Mouse (Mus musculus): ENCODE results near the gene Cps1. TPM values are rescaled to one million over a fixed set of nuclear protein-coding genes. Genes with fewer than 3 reads are reported as not detected.

The Cps1 gene
- polyA plus RNA-seq, 1 experiment = not detected

DNA sequence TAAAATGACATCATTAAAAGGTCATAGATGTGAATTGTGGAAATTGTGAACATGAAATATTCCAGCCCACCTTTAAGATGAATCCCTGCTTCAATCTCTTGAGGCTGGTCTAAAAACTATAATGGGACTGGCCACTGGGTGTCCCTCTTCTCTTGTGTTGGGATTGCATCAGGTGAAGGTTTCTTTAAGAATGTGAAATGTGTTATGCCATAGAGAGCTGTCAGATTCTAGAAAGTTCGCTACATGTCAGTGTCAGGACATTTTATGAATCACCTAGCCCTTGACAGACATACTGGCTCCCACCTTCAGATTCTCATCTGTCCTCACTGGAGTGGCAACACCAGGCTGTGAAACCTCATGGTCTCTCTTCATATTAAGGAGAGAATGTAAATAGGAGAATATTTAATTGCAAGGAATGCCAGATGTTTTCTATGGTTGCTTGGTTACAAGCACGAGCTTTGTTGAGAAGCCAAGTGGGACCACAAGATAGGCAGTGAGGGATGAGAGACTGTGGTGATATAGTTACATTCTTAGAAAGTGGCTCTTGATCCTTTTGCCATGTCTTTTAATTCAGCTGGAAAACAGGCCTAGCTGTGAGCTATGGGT, 95.6 kb downstream of the Cps1 start:
- no peaks in the 10 kb centered on the region for H3K4me1 ChIP-seq
- no peaks in the 10 kb centered on the region for H3K27me3 ChIP-seq (replicated peaks)
- no peak overlapping the region for H3K4me3 ChIP-seq (replicated peaks)
- no peaks in the 10 kb centered on the region for H3K9me3 ChIP-seq
- H3K36me3 ChIP-seq (replicated peaks; ENCODE audit: low read length) = no peaks in the 10 kb centered on the region
- TF ChIP-seq FLI1 (IDR thresholded peaks at IDR 0.05; ENCODE audit: low read length) (no peak), GATA1 (IDR thresholded peaks at IDR 0.05; ENCODE audit: borderline replicate concordance, low read length) (no peak)

DNA sequence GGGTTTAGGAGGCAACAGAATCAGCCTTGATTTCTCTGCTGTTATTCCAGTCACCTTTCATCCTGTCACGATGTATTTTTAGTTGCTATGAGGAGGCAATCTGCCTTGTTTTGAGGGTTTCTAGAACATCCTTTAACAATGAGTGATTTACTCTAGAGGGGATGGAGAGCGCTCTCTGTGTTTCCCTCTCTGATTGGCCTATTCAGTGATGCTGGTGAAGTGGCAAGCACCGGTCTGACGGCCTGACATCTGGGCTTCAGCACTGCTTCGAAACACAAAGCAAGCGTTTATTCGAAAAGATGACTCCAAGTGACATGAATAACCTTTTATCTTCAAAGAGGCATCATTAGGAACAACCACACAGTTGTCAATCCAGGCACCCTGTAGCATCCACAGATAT, 100.8 kb downstream of the Cps1 start:
- Histone ChIP-seq H3K36me3 (replicated peaks; ENCODE audit: low read length) (no peaks in the 10 kb centered on the region), H3K9me3 (0 out of 2 replicates have a peak, but pooled peaks cover 3% of the 10 kb centered on the region), H3K4me3 (replicated peaks) (no peak overlapping the region), H3K4me1 (no peaks in the 10 kb centered on the region), H3K27me3 (replicated peaks) (no peaks in the 10 kb centered on the region)
- no peak for TF ChIP-seq GATA1 (IDR thresholded peaks at IDR 0.05; ENCODE audit: borderline replicate concordance, low read length)
- TF ChIP-seq FLI1 (IDR thresholded peaks at IDR 0.05; ENCODE audit: low read length) = no peak

DNA sequence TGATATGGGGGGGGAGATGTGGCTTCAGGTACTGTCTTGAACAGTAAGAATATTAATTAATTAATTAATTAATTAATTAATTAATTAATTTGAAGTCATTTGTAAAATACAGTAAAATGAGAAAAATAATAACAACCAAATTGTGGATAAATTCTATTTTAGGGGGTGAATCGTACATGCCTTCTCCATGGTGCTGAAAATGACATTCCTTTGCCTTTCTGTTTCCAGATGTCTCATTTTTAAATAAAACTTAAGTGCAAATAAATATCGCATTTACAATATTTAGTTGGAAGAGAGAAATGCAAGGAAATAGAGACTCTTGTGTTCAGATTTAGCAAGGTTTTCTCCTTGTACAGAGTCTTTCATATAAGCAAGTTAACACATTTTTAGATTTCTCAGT, 112.0 kb downstream of the Cps1 start:
- Histone ChIP-seq H3K4me3 (replicated peaks) (no peak overlapping the region), H3K27me3 (replicated peaks) (no peaks in the 10 kb centered on the region), H3K36me3 (replicated peaks; ENCODE audit: low read length) (no peaks in the 10 kb centered on the region), H3K4me1 (no peaks in the 10 kb centered on the region), H3K9me3 (no peaks in the 10 kb centered on the region)
- TF ChIP-seq GATA1 (IDR thresholded peaks at IDR 0.05; ENCODE audit: borderline replicate concordance, low read length) (no peak), FLI1 (IDR thresholded peaks at IDR 0.05; ENCODE audit: low read length) (no peak)

DNA sequence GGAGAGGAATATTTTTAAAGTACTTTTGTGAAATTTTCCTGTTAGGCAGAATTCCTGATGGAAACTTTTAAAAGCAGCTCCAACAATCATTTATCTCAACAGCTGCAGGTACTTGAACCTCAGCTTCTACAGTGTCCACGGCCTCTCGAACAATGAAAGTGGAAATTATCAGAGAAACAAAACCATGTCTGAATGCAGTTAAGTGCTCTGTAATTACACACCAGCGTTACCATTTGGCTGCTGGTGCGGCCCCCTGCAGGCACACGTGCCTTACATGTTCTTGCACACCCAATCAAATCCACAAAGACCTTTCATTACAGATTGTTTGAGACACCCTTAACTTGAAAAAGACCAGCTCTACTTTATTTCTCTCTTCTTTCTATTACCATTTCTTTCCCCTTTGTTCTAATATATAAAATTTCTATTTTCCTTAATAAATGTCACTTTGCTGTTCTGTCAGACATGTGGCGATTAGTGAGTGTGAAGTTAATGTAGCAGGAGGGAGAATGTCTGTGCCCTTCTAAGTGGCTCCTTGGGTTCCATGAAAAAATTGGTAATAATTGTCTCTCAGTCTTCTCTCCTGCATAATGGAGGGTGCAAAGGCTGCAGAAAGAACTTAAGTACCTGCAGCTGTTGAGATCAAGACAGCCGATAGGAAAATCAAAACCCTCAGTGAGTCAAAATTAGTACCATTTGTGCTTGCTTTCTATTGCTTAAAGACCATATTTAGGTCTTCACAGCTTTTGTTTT, 112.8 kb downstream of the Cps1 start:
- TF ChIP-seq GATA1 (IDR thresholded peaks at IDR 0.05; ENCODE audit: borderline replicate concordance, low read length) (no peak), FLI1 (IDR thresholded peaks at IDR 0.05; ENCODE audit: low read length) (no peak)
- H3K27me3 ChIP-seq (replicated peaks) = no peaks in the 10 kb centered on the region
- H3K4me1 ChIP-seq = no peaks in the 10 kb centered on the region
- no peaks in the 10 kb centered on the region for H3K36me3 ChIP-seq (replicated peaks; ENCODE audit: low read length)
- no peaks in the 10 kb centered on the region for H3K9me3 ChIP-seq
- H3K4me3 ChIP-seq (replicated peaks) = no peak overlapping the region

DNA sequence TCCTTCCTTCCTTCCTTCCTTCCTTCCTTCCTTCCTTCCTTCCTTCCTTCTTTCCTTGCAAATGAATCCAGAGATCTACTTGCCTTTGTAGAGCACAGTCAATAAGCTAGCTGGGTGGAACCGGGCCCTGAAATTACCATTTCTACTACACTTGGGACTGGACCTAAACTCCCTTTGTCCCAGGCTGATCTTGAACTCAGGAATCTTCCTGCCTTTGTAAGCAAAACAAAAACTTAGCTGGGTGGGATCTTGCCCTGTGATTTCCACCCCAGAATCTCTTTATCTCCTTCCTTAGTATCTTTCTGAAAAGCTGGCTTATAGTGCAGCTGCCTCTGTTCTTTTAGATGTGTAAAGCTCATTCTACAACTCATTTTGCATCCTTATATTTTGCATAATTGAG, 115.6 kb downstream of the Cps1 start:
- Histone ChIP-seq H3K4me3 (replicated peaks) (no peak overlapping the region), H3K4me1 (no peaks in the 10 kb centered on the region), H3K9me3 (no peaks in the 10 kb centered on the region), H3K36me3 (replicated peaks; ENCODE audit: low read length) (no peaks in the 10 kb centered on the region), H3K27me3 (replicated peaks) (no peaks in the 10 kb centered on the region)
- TF ChIP-seq GATA1 (IDR thresholded peaks at IDR 0.05; ENCODE audit: borderline replicate concordance, low read length) (no peak), FLI1 (IDR thresholded peaks at IDR 0.05; ENCODE audit: low read length) (no peak)

DNA sequence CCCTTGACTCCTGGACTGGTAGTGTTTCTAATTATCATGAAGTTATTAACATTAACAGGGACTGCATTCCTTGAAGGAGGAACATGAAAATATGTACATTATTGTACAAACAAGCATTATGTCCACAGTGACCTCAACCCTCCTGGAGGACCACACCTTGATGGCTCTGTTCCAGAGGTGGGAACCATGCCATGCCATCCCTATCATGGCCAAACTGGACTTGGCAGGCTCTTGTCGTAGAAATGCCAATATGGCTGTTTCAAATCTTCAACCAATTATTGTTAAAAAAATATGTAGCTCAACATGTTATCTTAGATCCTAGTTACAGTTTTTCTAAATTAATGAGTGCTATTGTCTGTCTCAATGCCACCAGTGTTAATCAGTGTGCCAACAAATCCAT, 116.1 kb downstream of the Cps1 start:
- H3K36me3 ChIP-seq (replicated peaks; ENCODE audit: low read length) = no peaks in the 10 kb centered on the region
- H3K9me3 ChIP-seq = no peaks in the 10 kb centered on the region
- no peak for TF ChIP-seq FLI1 (IDR thresholded peaks at IDR 0.05; ENCODE audit: low read length)
- TF ChIP-seq GATA1 (IDR thresholded peaks at IDR 0.05; ENCODE audit: borderline replicate concordance, low read length) = no peak
- no peaks in the 10 kb centered on the region for H3K4me1 ChIP-seq
- no peak overlapping the region for H3K4me3 ChIP-seq (replicated peaks)
- no peaks in the 10 kb centered on the region for H3K27me3 ChIP-seq (replicated peaks)

DNA sequence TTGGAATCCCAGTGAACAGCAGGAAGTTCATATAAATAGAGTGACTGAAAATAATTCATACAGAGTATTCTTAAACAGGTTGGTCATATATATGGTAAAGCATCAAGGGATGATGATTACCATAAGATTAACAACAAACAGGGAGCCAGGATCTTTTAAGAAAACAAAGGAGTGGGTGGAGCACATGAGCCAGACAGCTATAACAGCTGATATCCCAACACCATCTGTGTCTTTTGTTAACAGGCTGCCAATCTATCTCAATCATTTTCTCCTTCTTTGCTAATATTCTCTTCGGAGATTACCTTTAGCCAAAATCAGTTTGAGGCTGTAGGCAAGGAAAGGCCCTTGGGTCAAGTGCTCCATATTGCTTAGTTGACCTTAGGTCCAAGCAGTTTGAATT, 142.4 kb downstream of the Cps1 start:
- Histone ChIP-seq H3K36me3 (replicated peaks; ENCODE audit: low read length) (no peaks in the 10 kb centered on the region), H3K4me1 (no peaks in the 10 kb centered on the region), H3K27me3 (replicated peaks) (no peaks in the 10 kb centered on the region), H3K9me3 (no peaks in the 10 kb centered on the region), H3K4me3 (replicated peaks) (no peak overlapping the region)
- no peak for TF ChIP-seq FLI1 (IDR thresholded peaks at IDR 0.05; ENCODE audit: low read length)
- no peak for TF ChIP-seq GATA1 (IDR thresholded peaks at IDR 0.05; ENCODE audit: borderline replicate concordance, low read length)

DNA sequence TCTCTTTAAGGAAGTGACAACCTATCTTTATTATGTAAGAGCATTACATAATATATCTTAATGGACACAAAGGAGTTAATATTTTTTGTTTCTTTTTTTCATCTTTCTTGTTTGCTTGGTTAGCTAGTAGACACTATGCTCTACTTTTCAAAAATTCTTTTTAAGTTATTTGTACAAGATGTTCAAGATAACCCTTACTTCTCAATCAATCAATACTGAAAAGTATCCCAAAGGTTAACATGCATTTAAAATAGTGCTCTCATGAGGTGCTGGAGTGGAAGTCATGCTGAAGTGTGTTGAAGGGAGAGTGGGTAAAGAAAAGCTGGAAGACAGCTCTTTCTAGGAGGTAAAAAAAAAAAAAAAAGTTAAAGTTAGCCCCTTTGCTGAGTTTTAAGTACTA, 145.1 kb downstream of the Cps1 start:
- Histone ChIP-seq H3K9me3 (no peaks in the 10 kb centered on the region), H3K27me3 (replicated peaks) (no peaks in the 10 kb centered on the region), H3K4me1 (no peaks in the 10 kb centered on the region), H3K36me3 (replicated peaks; ENCODE audit: low read length) (no peaks in the 10 kb centered on the region), H3K4me3 (replicated peaks) (no peak overlapping the region)
- no peak for TF ChIP-seq FLI1 (IDR thresholded peaks at IDR 0.05; ENCODE audit: low read length)
- no peak for TF ChIP-seq GATA1 (IDR thresholded peaks at IDR 0.05; ENCODE audit: borderline replicate concordance, low read length)

DNA sequence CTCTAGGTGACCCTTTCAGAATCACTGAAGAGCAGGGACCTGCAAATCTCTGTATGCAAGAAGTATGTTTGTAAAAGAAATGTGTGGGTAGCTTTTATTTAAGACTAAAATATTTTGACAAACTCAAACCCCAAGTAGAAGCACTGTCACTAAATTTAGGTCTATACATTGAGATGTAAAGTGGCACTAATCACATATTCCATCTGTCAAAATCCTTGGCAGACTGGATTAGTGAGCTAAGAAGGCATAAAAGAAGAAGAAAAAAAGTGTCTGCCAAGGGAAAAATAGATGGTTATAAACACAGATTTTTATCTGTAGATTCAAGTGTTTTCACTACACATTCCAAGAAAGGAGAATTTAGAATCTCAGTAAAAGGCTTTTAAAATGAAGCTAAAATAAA, 145.6 kb downstream of the Cps1 start:
- H3K36me3 ChIP-seq (replicated peaks; ENCODE audit: low read length) = no peaks in the 10 kb centered on the region
- no peak overlapping the region for H3K4me3 ChIP-seq (replicated peaks)
- H3K9me3 ChIP-seq = no peaks in the 10 kb centered on the region
- H3K4me1 ChIP-seq = no peaks in the 10 kb centered on the region
- no peak for TF ChIP-seq FLI1 (IDR thresholded peaks at IDR 0.05; ENCODE audit: low read length)
- no peak for TF ChIP-seq GATA1 (IDR thresholded peaks at IDR 0.05; ENCODE audit: borderline replicate concordance, low read length)
- H3K27me3 ChIP-seq (replicated peaks) = no peaks in the 10 kb centered on the region

DNA sequence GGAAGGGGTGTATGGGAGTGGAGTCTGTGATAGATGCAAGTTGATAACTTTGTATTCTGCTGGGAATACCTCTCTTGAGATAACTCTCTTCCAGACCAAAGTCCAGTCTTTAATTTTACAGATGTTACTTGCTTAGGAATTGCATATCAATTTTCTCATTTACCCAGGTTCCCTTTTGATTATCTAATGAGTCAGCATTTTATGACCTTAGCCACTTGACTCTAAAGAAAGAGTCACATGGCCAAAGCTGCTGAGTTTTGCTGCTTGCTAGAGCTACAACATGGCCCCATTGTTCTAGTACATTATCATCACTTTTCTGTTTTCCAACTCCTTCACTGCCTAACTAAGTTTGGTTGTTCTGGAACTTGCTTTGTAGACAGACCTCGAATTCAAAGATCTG, 153.4 kb downstream of the Cps1 start:
- Histone ChIP-seq H3K4me1 (no peaks in the 10 kb centered on the region), H3K4me3 (replicated peaks) (no peak overlapping the region), H3K27me3 (replicated peaks) (no peaks in the 10 kb centered on the region), H3K36me3 (replicated peaks; ENCODE audit: low read length) (no peaks in the 10 kb centered on the region), H3K9me3 (no peaks in the 10 kb centered on the region)
- TF ChIP-seq FLI1 (IDR thresholded peaks at IDR 0.05; ENCODE audit: low read length) (no peak), GATA1 (IDR thresholded peaks at IDR 0.05; ENCODE audit: borderline replicate concordance, low read length) (no peak)

Other genes starting within 250 kb of the Cps1 start
- 0.15 TPM in 1 of 2 replicates, not detected in the other for gene Myl1, start 177.6 kb upstream of the Cps1 start, polyA plus RNA-seq (2012; ENCODE audit: insufficient read depth, low replicate concordance)
- gene Lancl1, start 84.2 kb upstream of the Cps1 start, polyA plus RNA-seq (2012; ENCODE audit: insufficient read depth, low replicate concordance) = 4.0 and 10.9 TPM in 2 replicates